Mouse (Mus musculus): ENCODE data around the gene Vmn1r143. TPM values are rescaled to one million over a fixed set of nuclear protein-coding genes. Genes with fewer than 3 reads are reported as not detected.
"Not testable (repeated sequence)": the region's sequence is repeated elsewhere in the genome, so short reads cannot be mapped to it uniquely, and the experiment has no call there.

Vmn1r143 gene
- total RNA-seq (2014; rRNA removed) = not detected in 2 replicates
- polyA plus RNA-seq (2015; fragmentation: Nextera tagmentation; extraction: Ambion mirVana) = not detected in 2 replicates

- H3K36me3 ChIP-seq (ENCODE audit: insufficient read depth, low read length); H3K9me3 ChIP-seq (ENCODE audit: low read length); H3K4me3 ChIP-seq (ENCODE audit: low read depth, low read length); ATAC-seq (ENCODE audit: low FRiP score); H3K27me3 ChIP-seq (ENCODE audit: insufficient read depth, low read length); H3K9ac ChIP-seq (replicated peaks; ENCODE audit: low read length, poor library complexity, severe bottlenecking); DNase-seq (ENCODE audit: low spot score); H3K27ac ChIP-seq (ENCODE audit: low read depth, low read length); H3K4me1 ChIP-seq (ENCODE audit: insufficient read depth, low read length); H3K4me2 ChIP-seq (ENCODE audit: low read depth, low read length, poor library complexity, severe bottlenecking): not testable (repeated sequence)
- WGBS = no CpG with 5 or more reads among the region's 3 CpGs
Measured at GRCm38 (mm10) chr7:22189077-22189476, at the start of gene Vmn1r143. Gene Vmn1r143, plus strand, starts transcription at chr7:22189377.

- ATAC-seq (ENCODE audit: low FRiP score); H3K27ac ChIP-seq (ENCODE audit: low read depth, low read length); H3K9me3 ChIP-seq (ENCODE audit: low read length); DNase-seq (ENCODE audit: low spot score); H3K4me1 ChIP-seq (ENCODE audit: insufficient read depth, low read length); H3K27me3 ChIP-seq (ENCODE audit: insufficient read depth, low read length); H3K4me2 ChIP-seq (ENCODE audit: low read depth, low read length, poor library complexity, severe bottlenecking); H3K4me3 ChIP-seq (ENCODE audit: low read depth, low read length); H3K36me3 ChIP-seq (ENCODE audit: insufficient read depth, low read length); H3K9ac ChIP-seq (replicated peaks; ENCODE audit: low read length, poor library complexity, severe bottlenecking): not testable (repeated sequence)
- WGBS = no CpG with 5 or more reads among the region's 3 CpGs
Measured at GRCm38 (mm10) chr7:22163935-22164334, 25.2 kb upstream of the Vmn1r143 start, which contains the start of gene Vmn1r142. Gene Vmn1r142, minus strand, starts transcription at chr7:22164035.

- H3K36me3 ChIP-seq (ENCODE audit: insufficient read depth, low read length); H3K4me3 ChIP-seq (ENCODE audit: low read depth, low read length); H3K4me1 ChIP-seq (ENCODE audit: insufficient read depth, low read length); H3K9me3 ChIP-seq (ENCODE audit: low read length); H3K9ac ChIP-seq (replicated peaks; ENCODE audit: low read length, poor library complexity, severe bottlenecking); H3K27ac ChIP-seq (ENCODE audit: low read depth, low read length); H3K27me3 ChIP-seq (ENCODE audit: insufficient read depth, low read length); DNase-seq (ENCODE audit: low spot score); ATAC-seq (ENCODE audit: low FRiP score); H3K4me2 ChIP-seq (ENCODE audit: low read depth, low read length, poor library complexity, severe bottlenecking): not testable (repeated sequence)
- no CpG with 5 or more reads among the region's 2 CpGs for WGBS
Measured at GRCm38 (mm10) chr7:22201164-22201563, 12.0 kb downstream of the Vmn1r143 start, which contains the start of gene Gm8653. Gene Gm8653, minus strand, starts transcription at chr7:22201264.

- not testable (repeated sequence) for H3K27ac ChIP-seq (ENCODE audit: low read depth, low read length); H3K4me2 ChIP-seq (ENCODE audit: low read depth, low read length, poor library complexity, severe bottlenecking); H3K9me3 ChIP-seq (ENCODE audit: low read length); ATAC-seq (ENCODE audit: low FRiP score); H3K27me3 ChIP-seq (ENCODE audit: insufficient read depth, low read length); H3K4me1 ChIP-seq (ENCODE audit: insufficient read depth, low read length); H3K4me3 ChIP-seq (ENCODE audit: low read depth, low read length); DNase-seq (ENCODE audit: low spot score); H3K9ac ChIP-seq (replicated peaks; ENCODE audit: low read length, poor library complexity, severe bottlenecking); H3K36me3 ChIP-seq (ENCODE audit: insufficient read depth, low read length)
- 23% methylated on average over 1 of the region's 2 CpGs for WGBS
Measured at GRCm38 (mm10) chr7:22229384-22229783, 40.2 kb downstream of the Vmn1r143 start, which contains the start of gene Gm8453. Gene Gm8453, minus strand, starts transcription at chr7:22229484.

Other genes starting within 250 kb of the Vmn1r143 start
- not detected in 2 replicates for gene Vmn1r137, start 194.8 kb upstream of the Vmn1r143 start, total RNA-seq (2014; rRNA removed)
- gene Vmn1r137, start 194.8 kb upstream of the Vmn1r143 start, polyA plus RNA-seq (2015; fragmentation: Nextera tagmentation; extraction: Ambion mirVana) = not detected in 2 replicates
- not detected in 2 replicates for gene Vmn1r138, start 160.5 kb upstream of the Vmn1r143 start, total RNA-seq (2014; rRNA removed)
- gene Vmn1r138, start 160.5 kb upstream of the Vmn1r143 start, polyA plus RNA-seq (2015; fragmentation: Nextera tagmentation; extraction: Ambion mirVana) = not detected in 2 replicates
- gene Gm6176, start 133.1 kb upstream of the Vmn1r143 start, total RNA-seq (2014; rRNA removed) = not detected in 2 replicates
- gene Gm6176, start 133.1 kb upstream of the Vmn1r143 start, polyA plus RNA-seq (2015; fragmentation: Nextera tagmentation; extraction: Ambion mirVana) = not detected in 2 replicates
- not detected in 2 replicates for gene Vmn1r139, start 120.3 kb upstream of the Vmn1r143 start, total RNA-seq (2014; rRNA removed)
- gene Vmn1r139, start 120.3 kb upstream of the Vmn1r143 start, polyA plus RNA-seq (2015; fragmentation: Nextera tagmentation; extraction: Ambion mirVana) = not detected in 2 replicates
- gene Gm16451, start 71.1 kb upstream of the Vmn1r143 start, total RNA-seq (2014; rRNA removed) = not detected in 2 replicates
- not detected in 2 replicates for gene Gm16451, start 71.1 kb upstream of the Vmn1r143 start, polyA plus RNA-seq (2015; fragmentation: Nextera tagmentation; extraction: Ambion mirVana)
- gene Gm10666, start 54.6 kb upstream of the Vmn1r143 start, total RNA-seq (2014; rRNA removed) = not detected in 2 replicates
- not detected in 2 replicates for gene Gm10666, start 54.6 kb upstream of the Vmn1r143 start, polyA plus RNA-seq (2015; fragmentation: Nextera tagmentation; extraction: Ambion mirVana)
- gene Vmn1r142, start 25.3 kb upstream of the Vmn1r143 start, total RNA-seq (2014; rRNA removed) = not detected in 2 replicates
- not detected in 2 replicates for gene Vmn1r142, start 25.3 kb upstream of the Vmn1r143 start, polyA plus RNA-seq (2015; fragmentation: Nextera tagmentation; extraction: Ambion mirVana)
- not detected in 2 replicates for gene Gm8653, start 11.9 kb downstream of the Vmn1r143 start, total RNA-seq (2014; rRNA removed)
- gene Gm8653, start 11.9 kb downstream of the Vmn1r143 start, polyA plus RNA-seq (2015; fragmentation: Nextera tagmentation; extraction: Ambion mirVana) = not detected in 2 replicates
- gene Gm8453, start 40.1 kb downstream of the Vmn1r143 start, total RNA-seq (2014; rRNA removed) = not detected in 2 replicates
- gene Gm8453, start 40.1 kb downstream of the Vmn1r143 start, polyA plus RNA-seq (2015; fragmentation: Nextera tagmentation; extraction: Ambion mirVana) = not detected in 2 replicates
- not detected in 2 replicates for gene Gm4187, start 140.3 kb downstream of the Vmn1r143 start, total RNA-seq (2014; rRNA removed)
- not detected in 2 replicates for gene Gm4187, start 140.3 kb downstream of the Vmn1r143 start, polyA plus RNA-seq (2015; fragmentation: Nextera tagmentation; extraction: Ambion mirVana)
- gene Gm8660, start 181.7 kb downstream of the Vmn1r143 start, total RNA-seq (2014; rRNA removed) = not detected in 2 replicates
- not detected in 2 replicates for gene Gm8660, start 181.7 kb downstream of the Vmn1r143 start, polyA plus RNA-seq (2015; fragmentation: Nextera tagmentation; extraction: Ambion mirVana)
- gene Vmn1r148, start 224.2 kb downstream of the Vmn1r143 start, total RNA-seq (2014; rRNA removed) = not detected in 2 replicates
- not detected in 2 replicates for gene Vmn1r148, start 224.2 kb downstream of the Vmn1r143 start, polyA plus RNA-seq (2015; fragmentation: Nextera tagmentation; extraction: Ambion mirVana)
- gene Vmn1r149, start 248.9 kb downstream of the Vmn1r143 start, total RNA-seq (2014; rRNA removed) = not detected in 2 replicates
- not detected in 2 replicates for gene Vmn1r149, start 248.9 kb downstream of the Vmn1r143 start, polyA plus RNA-seq (2015; fragmentation: Nextera tagmentation; extraction: Ambion mirVana)

Data from midbrain, postnatal 0 days (tissue).